Mouse (Mus musculus) lung, embryonic 15.5 days (tissue): ENCODE results near the gene Twist1. TPM values are rescaled to one million over a fixed set of nuclear protein-coding genes. Genes with fewer than 3 reads are reported as not detected.

ENCODE experiments used
- ATAC-seq: fragments of 200-750 bp; cut with Nextera tagmentation; 2 replicates; pipeline ENCODE4 v1.8.0; 2017; ENCODE audit warnings: moderate number of reproducible peaks, borderline replicate concordance; ENCODE audit not compliant: low FRiP score, low TSS enrichment; ENCODE audit errors: extremely low read depth
- H3K27ac ChIP-seq: fragments of 300-500 bp; sonication (generic); 2 replicates; pipeline ENCODE4 v1.5.1; 2015; ENCODE audit warnings: moderate library complexity, mild to moderate bottlenecking, inconsistent platforms
- H3K27me3 ChIP-seq: fragments of 300-500 bp; sonication (generic); 2 replicates; pipeline ENCODE4 v1.6.1; 2015; ENCODE audit warnings: inconsistent platforms
- H3K36me3 ChIP-seq: fragments of 300-500 bp; sonication (generic); 2 replicates; pipeline ENCODE4 v1.6.1; 2015; ENCODE audit warnings: inconsistent platforms
- H3K4me1 ChIP-seq: fragments of 300-500 bp; sonication (generic); 2 replicates; pipeline ENCODE4 v1.6.1; 2015; ENCODE audit warnings: inconsistent platforms
- H3K4me2 ChIP-seq: fragments of 300-500 bp; sonication (generic); 2 replicates; pipeline ENCODE4 v1.6.1; 2015; ENCODE audit warnings: inconsistent platforms, mild to moderate bottlenecking, moderate library complexity
- H3K4me3 ChIP-seq: fragments of 300-500 bp; sonication (generic); 2 replicates; pipeline ENCODE4 v1.5.1; 2015; ENCODE audit warnings: mild to moderate bottlenecking, inconsistent platforms
- H3K9ac ChIP-seq: fragments of 300-500 bp; sonication (generic); 2 replicates; pipeline ENCODE4 v1.6.1; 2015; ENCODE audit warnings: inconsistent platforms
- H3K9me3 ChIP-seq: fragments of 300-500 bp; sonication (generic); 2 replicates; pipeline ENCODE4 v1.6.1; 2016; ENCODE audit warnings: inconsistent platforms
- WGBS: fragments of 180-500 bp; shearing (Covaris S2); methylation state at CpG from one replicate; pipeline ENCODE4 v1.1.7; 2015; 5-methylcytosine and 5-hydroxymethylcytosine counted together
- polyA plus RNA-seq: library from polyadenylated mRNA; unstranded; fragments of >200 nt; fragmentation: Nextera tagmentation; extraction: Ambion mirVana; gene quantifications from 2 replicates; pipeline ENCODE4 v1.2.1, GENCODE M21; 2015

Twist1 gene
- polyA plus RNA-seq, 1 experiment from 2014 or later, result 1.2 TPM

- ATAC-seq, result no peak
- Histone ChIP-seq H3K9ac (no peak overlapping the region), H3K4me1 (peaks cover 28% of the 10 kb centered on the region), H3K4me3 (no peak overlapping the region; the same call in 1 of the 2 replicates), H3K27ac (no peak overlapping the region), H3K4me2 (peak overlapping the region; percentile 94; the same call in 1 of the 2 replicates), H3K27me3 (peaks cover 94% of the 10 kb centered on the region), H3K9me3 (no peaks in the 10 kb centered on the region), H3K36me3 (no peaks in the 10 kb centered on the region)
- 7% methylated on average over 6 of the region's 6 CpGs for WGBS
Observed at GRCm38 (mm10) chr12:33959206-33959605, 1.7 kb downstream of the Twist1 start.

- H3K4me1 ChIP-seq, result peaks cover 28% of the 10 kb centered on the region
Observed at GRCm38 (mm10) chr12:33959846-33960245, 2.4 kb downstream of the Twist1 start.

GRCm38 (mm10) chr12:33961013-33961412, 3.5 kb downstream of the Twist1 start:
- 38% methylated on average over 5 of the region's 5 CpGs for WGBS
- ATAC-seq, result no peak
- H3K27me3 ChIP-seq, result peaks cover 94% of the 10 kb centered on the region
- no peaks in the 10 kb centered on the region for H3K9me3 ChIP-seq
- peaks cover 22% of the 10 kb centered on the region for H3K4me1 ChIP-seq
- H3K9ac ChIP-seq, result no peak overlapping the region
- H3K4me3 ChIP-seq, result no peak overlapping the region
- no peak overlapping the region for H3K4me2 ChIP-seq
- H3K36me3 ChIP-seq, result no peaks in the 10 kb centered on the region
- no peak overlapping the region for H3K27ac ChIP-seq

More at GRCm38 (mm10) chr12:33959846-33960245, 2.4 kb downstream of the Twist1 start:
- 6% methylated on average over 3 of the region's 3 CpGs for WGBS
- Histone ChIP-seq H3K4me2 (no peak overlapping the region), H3K27me3 (peaks cover 95% of the 10 kb centered on the region), H3K36me3 (no peaks in the 10 kb centered on the region), H3K4me3 (no peak overlapping the region), H3K9me3 (no peaks in the 10 kb centered on the region), H3K9ac (no peak overlapping the region), H3K27ac (no peak overlapping the region)
- no peak for ATAC-seq

- Histone ChIP-seq H3K4me3 (no peak overlapping the region), H3K4me2 (no peak overlapping the region), H3K27ac (no peak overlapping the region), H3K9me3 (no peaks in the 10 kb centered on the region), H3K36me3 (no peaks in the 10 kb centered on the region), H3K9ac (no peak overlapping the region), H3K4me1 (peaks cover 24% of the 10 kb centered on the region), H3K27me3 (peaks cover 94% of the 10 kb centered on the region)
- whole genome bisulfite sequencing, result 10% methylated on average over 17 of the region's 17 CpGs
- no peak for ATAC-seq
Observed at GRCm38 (mm10) chr12:33962118-33962772, 4.8 kb downstream of the Twist1 start.

- H3K4me2 ChIP-seq, result no peak overlapping the region
- no peaks in the 10 kb centered on the region for H3K36me3 ChIP-seq
- H3K9ac ChIP-seq, result no peak overlapping the region
- no peaks in the 10 kb centered on the region for H3K9me3 ChIP-seq
- no peak for ATAC-seq
- H3K27me3 ChIP-seq, result peaks cover 94% of the 10 kb centered on the region
- 19% methylated on average over 9 of the region's 9 CpGs for WGBS
- peaks cover 24% of the 10 kb centered on the region for H3K4me1 ChIP-seq
- no peak overlapping the region for H3K4me3 ChIP-seq
- no peak overlapping the region for H3K27ac ChIP-seq
Observed at GRCm38 (mm10) chr12:33962773-33963130, 5.3 kb downstream of the Twist1 start.

- 17% methylated on average over 15 of the region's 15 CpGs for WGBS
Observed at GRCm38 (mm10) chr12:33963671-33964369, 6.3 kb downstream of the Twist1 start.

GRCm38 (mm10) chr12:33964427-33964826, 7.0 kb downstream of the Twist1 start:
- Histone ChIP-seq H3K4me2 (no peak overlapping the region), H3K9ac (no peak overlapping the region), H3K4me3 (no peak overlapping the region), H3K27ac (no peak overlapping the region), H3K9me3 (no peaks in the 10 kb centered on the region), H3K27me3 (peaks cover 94% of the 10 kb centered on the region), H3K4me1 (peaks cover 15% of the 10 kb centered on the region), H3K36me3 (no peaks in the 10 kb centered on the region)
- WGBS, result 27% methylated on average over 2 of the region's 2 CpGs
- no peak for ATAC-seq

More at GRCm38 (mm10) chr12:33963671-33964369, 6.3 kb downstream of the Twist1 start:
- Histone ChIP-seq H3K4me2 (no peak overlapping the region), H3K4me1 (peaks cover 15% of the 10 kb centered on the region), H3K9me3 (no peaks in the 10 kb centered on the region), H3K4me3 (no peak overlapping the region), H3K36me3 (no peaks in the 10 kb centered on the region), H3K9ac (no peak overlapping the region), H3K27me3 (peaks cover 94% of the 10 kb centered on the region), H3K27ac (no peak overlapping the region)
- no peak for ATAC-seq

- H3K36me3 ChIP-seq, result no peaks in the 10 kb centered on the region
- H3K9ac ChIP-seq, result no peak overlapping the region
- no peak for ATAC-seq
- peaks cover 15% of the 10 kb centered on the region for H3K4me1 ChIP-seq
- WGBS, result 6% methylated on average over 5 of the region's 5 CpGs
- H3K27ac ChIP-seq, result no peak overlapping the region
- H3K4me2 ChIP-seq, result no peak overlapping the region
- H3K9me3 ChIP-seq, result no peaks in the 10 kb centered on the region
- no peak overlapping the region for H3K4me3 ChIP-seq
- peaks cover 97% of the 10 kb centered on the region for H3K27me3 ChIP-seq
Observed at GRCm38 (mm10) chr12:33965661-33966360, 8.3 kb downstream of the Twist1 start.

GRCm38 (mm10) chr12:33966490-33967415, 9.3 kb downstream of the Twist1 start:
- under 1% methylated on average over 35 of the region's 35 CpGs for WGBS
- peaks cover 15% of the 10 kb centered on the region for H3K4me1 ChIP-seq
- peak overlapping the region; percentile 27 for H3K4me2 ChIP-seq
- H3K9me3 ChIP-seq, result no peaks in the 10 kb centered on the region
- H3K36me3 ChIP-seq, result no peaks in the 10 kb centered on the region
- no peak for ATAC-seq
- H3K9ac ChIP-seq, result no peak overlapping the region
- H3K27ac ChIP-seq, result no peak overlapping the region
- H3K27me3 ChIP-seq, result peaks cover 97% of the 10 kb centered on the region
- H3K4me3 ChIP-seq, result no peak overlapping the region

GRCm38 (mm10) chr12:33967514-33967913, 10.0 kb downstream of the Twist1 start:
- ATAC-seq, result peak; percentile 42; the same call in 1 of the 2 replicates
- H3K4me3 ChIP-seq, result 0 out of 2 replicates have a peak overlapping the region, but pooled peaks have one; percentile 4
- H3K27ac ChIP-seq, result no peak overlapping the region
- WGBS, result under 1% methylated on average over 21 of the region's 21 CpGs
- no peak overlapping the region for H3K9ac ChIP-seq
- H3K27me3 ChIP-seq, result peaks cover 94% of the 10 kb centered on the region
- no peaks in the 10 kb centered on the region for H3K9me3 ChIP-seq
- H3K36me3 ChIP-seq, result no peaks in the 10 kb centered on the region
- H3K4me2 ChIP-seq, result peak overlapping the region; percentile 27
- H3K4me1 ChIP-seq, result peaks cover 15% of the 10 kb centered on the region
